Mouse (Mus musculus) liver, embryonic 14.5 days (tissue): ENCODE results near the gene C1galt1.

Source experiments
- CTCF ChIP-seq: IDR thresholded peaks from 2 replicates; pipeline ENCODE4 v1.5.1; 2016; ENCODE audit warnings: antibody characterized with exemption, low read depth, control low read depth
- EP300 ChIP-seq: IDR thresholded peaks from 2 replicates; pipeline ENCODE4 v1.6.1; 2016; ENCODE audit warnings: antibody characterized with exemption, low read depth

GRCm38 (mm10) chr6:7803765-7804542 is 40.7 kb upstream of the C1galt1 start:
- TF ChIP-seq CTCF (no peak), EP300 (no peak)
